Mouse (Mus musculus): Measurements from ENCODE around the gene Hamp2. TPM values are rescaled to one million over a fixed set of nuclear protein-coding genes. Genes with fewer than 3 reads are reported as not detected.
"Not testable (repeated sequence)": the region's sequence is repeated elsewhere in the genome, so short reads cannot be mapped to it uniquely, and the experiment has no call there.

Gene Hamp2
- polyA plus RNA-seq, 1 experiment from 2014 or later, result not detected

DNA sequence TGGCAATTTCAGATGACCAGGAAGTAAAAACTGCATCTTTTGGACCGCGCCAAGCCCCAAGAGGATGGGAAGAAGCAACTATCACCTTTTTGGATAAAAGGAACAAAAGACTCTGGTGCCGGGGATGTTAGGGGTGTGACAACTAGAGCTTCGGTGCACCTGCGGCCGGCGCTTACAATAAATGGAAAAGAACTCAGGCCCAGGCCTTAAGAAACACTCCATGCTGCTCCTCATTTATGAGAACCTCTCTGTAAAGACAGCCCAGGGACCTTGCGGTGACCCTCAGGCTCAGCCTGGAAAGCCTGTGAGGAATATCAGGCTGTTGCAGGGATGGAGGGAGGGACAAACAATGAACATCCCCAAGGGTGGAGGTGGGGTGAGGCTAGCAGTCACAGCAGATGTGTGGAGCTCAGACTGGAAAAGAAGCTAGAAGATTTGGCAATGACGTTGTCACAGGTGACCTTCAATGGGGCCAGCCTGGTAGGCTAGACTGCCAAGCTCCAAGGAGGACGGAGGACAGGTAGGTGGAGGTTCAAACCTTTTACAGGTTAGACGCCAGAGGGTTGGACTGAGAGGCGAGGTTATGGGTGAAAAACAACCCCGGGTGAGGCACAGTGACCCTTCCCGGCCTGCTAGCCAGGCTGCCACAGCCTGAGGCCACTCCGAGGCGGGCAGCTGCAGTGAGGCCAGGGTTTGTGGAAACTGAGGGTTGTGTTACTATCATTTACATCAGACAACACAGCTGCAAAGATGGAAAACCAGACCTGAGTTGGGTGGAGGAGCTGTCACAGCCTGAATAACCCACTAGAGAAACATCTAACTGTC lies 28.2 kb upstream of the Hamp2 start:
- Histone ChIP-seq H3K4me1 (peaks cover 9% of the 10 kb centered on the region), H3K27me3 (no peaks in the 10 kb centered on the region), H3K9ac (no peak overlapping the region), H3K27ac (no peak overlapping the region), H3K36me3 (peaks cover 55% of the 10 kb centered on the region), H3K9me3 (no peaks in the 10 kb centered on the region), H3K4me2 (no peak overlapping the region), H3K4me3 (no peak overlapping the region)
- ATAC-seq (ENCODE audit: borderline replicate concordance, extremely low read depth, low FRiP score, low TSS enrichment), result no peak
- WGBS, result 90% methylated on average over 16 of the region's 16 CpGs

DNA sequence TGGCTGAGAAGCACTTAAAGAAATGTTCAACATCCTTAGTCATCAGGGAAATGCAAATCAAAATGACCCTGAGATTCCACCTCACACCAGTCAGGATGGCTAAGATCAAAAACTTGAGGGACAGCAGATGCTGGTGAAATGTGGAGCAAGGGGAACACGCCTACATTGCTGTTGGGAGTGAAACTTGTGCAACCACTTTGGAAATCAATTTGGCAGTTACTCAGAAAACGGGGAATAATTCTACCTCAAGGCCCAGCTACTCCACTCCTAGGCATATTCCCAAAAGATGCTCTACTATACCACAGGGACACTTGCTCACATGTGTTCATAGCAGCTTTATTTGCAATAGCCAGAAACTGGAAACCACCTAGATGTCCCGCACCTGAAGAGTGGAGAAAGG lies 25.4 kb upstream of the Hamp2 start:
- not testable (repeated sequence) for H3K9me3 ChIP-seq; H3K4me2 ChIP-seq; H3K4me1 ChIP-seq; H3K9ac ChIP-seq; H3K27ac ChIP-seq; H3K27me3 ChIP-seq; H3K4me3 ChIP-seq; ATAC-seq (ENCODE audit: borderline replicate concordance, extremely low read depth, low FRiP score, low TSS enrichment)
- WGBS, result 78% methylated on average over 3 of the region's 3 CpGs
- peaks cover 56% of the 10 kb centered on the region for H3K36me3 ChIP-seq

DNA sequence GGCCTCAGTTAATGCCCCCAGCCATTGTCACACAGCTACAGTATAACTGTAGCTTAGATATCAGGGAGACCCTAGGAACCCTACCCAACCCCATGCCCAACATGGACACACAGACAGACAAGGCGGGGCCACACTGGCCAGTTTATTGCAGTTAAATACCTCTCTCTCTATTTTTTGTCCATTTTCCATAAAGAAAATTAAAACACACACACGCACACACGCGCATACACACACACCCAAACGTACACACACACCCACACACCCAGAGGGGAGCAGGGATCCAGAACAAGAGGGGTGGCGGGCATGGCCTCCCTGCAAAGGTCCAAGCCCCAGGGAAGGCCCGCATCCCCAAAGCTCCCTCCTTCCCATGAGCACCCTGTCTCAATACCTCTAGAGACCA lies 21.4 kb upstream of the Hamp2 start:
- Histone ChIP-seq H3K27me3 (no peaks in the 10 kb centered on the region), H3K27ac (no peak overlapping the region), H3K36me3 (peaks cover 21% of the 10 kb centered on the region), H3K4me1 (no peaks in the 10 kb centered on the region), H3K9me3 (no peaks in the 10 kb centered on the region), H3K9ac (no peak overlapping the region), H3K4me3 (no peak overlapping the region), H3K4me2 (no peak overlapping the region)
- 93% methylated on average over 7 of the region's 7 CpGs for WGBS
- ATAC-seq (ENCODE audit: borderline replicate concordance, extremely low read depth, low FRiP score, low TSS enrichment), result 0 out of 2 replicates have a peak, but pooled peaks have one; percentile 16

DNA sequence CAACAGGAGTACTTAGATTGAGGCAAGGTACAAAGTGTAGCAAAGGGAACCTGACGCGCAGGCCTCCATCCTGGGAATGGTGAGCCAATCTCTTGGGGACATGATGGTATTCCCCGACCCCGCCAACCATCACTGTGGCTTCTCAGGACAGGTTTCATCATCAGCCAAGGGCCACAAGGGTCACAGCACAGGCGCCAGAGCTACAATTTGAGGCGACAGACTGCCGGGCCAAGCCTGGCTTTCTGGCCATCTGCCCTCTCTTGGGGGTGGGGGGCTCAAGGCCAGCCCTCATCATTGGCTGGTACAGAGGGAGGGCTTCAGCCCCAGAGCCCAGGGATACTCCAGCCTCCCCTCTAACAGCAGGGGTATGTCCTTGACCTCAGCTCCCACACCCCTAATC lies 21.0 kb upstream of the Hamp2 start:
- not testable (repeated sequence) for H3K27me3 ChIP-seq, H3K9me3 ChIP-seq, H3K4me2 ChIP-seq, H3K4me3 ChIP-seq, H3K9ac ChIP-seq, H3K4me1 ChIP-seq, H3K27ac ChIP-seq
- 0 out of 2 replicates have a peak, but pooled peaks have one; percentile 36 for ATAC-seq (ENCODE audit: borderline replicate concordance, extremely low read depth, low FRiP score, low TSS enrichment)
- peaks cover 18% of the 10 kb centered on the region for H3K36me3 ChIP-seq
- 79% methylated on average over 7 of the region's 7 CpGs for WGBS

DNA sequence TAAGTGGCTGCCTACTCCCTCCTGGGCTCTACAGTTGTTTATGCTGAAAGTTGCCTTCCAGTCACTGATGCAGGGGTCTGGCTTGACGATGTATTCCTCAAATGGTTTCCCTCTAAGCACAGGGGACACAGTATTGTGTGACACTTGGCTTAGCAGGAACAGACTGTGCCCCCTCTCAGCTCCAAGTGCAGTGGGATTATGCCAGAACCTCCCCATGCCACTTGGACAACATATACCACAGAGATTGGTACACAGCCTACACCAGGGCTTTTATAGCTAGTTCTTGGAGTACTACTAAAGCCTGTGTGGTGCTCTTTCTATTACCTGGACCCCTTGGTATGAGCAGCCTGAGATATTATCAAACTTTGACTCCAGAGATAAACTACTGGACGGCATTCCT lies 20.2 kb upstream of the Hamp2 start:
- not testable (repeated sequence) for H3K27me3 ChIP-seq; ATAC-seq (ENCODE audit: borderline replicate concordance, extremely low read depth, low FRiP score, low TSS enrichment); H3K4me1 ChIP-seq; H3K9ac ChIP-seq; H3K27ac ChIP-seq; H3K4me3 ChIP-seq; H3K4me2 ChIP-seq; H3K9me3 ChIP-seq
- H3K36me3 ChIP-seq, result peaks cover 12% of the 10 kb centered on the region
- 58% methylated on average over 2 of the region's 2 CpGs for whole genome bisulfite sequencing

DNA sequence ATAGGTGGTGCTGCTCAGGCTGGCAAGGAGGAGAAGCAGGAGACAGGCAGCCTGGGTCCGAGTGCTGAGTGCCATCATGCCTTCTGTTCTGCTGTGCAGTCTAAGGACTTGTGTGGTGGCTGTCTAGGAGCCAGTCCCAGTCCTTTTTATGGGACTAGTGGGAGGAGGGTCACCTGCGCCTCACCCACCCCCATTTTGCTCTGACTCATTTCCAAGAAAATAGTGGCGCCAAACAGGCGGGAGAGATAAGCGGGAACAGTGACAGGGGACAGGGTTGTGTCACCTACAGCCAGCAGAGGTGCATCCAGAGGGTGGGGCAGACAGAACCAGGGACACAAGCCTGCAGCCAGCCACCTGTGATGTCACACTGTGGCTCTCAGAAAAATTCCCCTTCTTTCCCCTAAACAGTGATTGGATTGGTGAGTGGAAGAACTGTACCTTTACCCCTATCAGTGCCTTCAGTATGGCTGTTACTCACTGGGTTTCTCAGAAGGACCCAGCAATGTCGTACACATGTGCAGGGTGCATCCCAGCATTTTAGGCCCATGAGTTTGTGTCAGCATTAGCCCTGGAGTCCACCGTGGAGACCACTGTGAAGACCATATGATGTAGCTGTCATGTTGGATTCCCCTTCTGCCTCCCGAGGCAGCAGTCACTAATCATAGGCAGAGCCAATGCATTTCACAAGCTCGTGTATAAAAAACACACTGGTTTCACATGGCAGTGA lies 19.6 kb upstream of the Hamp2 start, which contains the start of gene Hamp:
Hamp (minus strand) TSS at position 124 of the 727 bp plus-strand sequence.
- Histone ChIP-seq H3K36me3 (peaks cover 6% of the 10 kb centered on the region), H3K27me3 (no peaks in the 10 kb centered on the region), H3K27ac (no peak within 1 kb of the TSS), H3K4me2 (no peak within 1 kb of the TSS), H3K4me3 (no peak within 1 kb of the TSS), H3K9ac (no peak within 1 kb of the TSS), H3K4me1 (no peaks in the 10 kb centered on the region), H3K9me3 (no peaks in the 10 kb centered on the region)
- 57% methylated on average over 9 of the region's 9 CpGs for WGBS
- ATAC-seq (ENCODE audit: borderline replicate concordance, extremely low read depth, low FRiP score, low TSS enrichment), result no peak

DNA sequence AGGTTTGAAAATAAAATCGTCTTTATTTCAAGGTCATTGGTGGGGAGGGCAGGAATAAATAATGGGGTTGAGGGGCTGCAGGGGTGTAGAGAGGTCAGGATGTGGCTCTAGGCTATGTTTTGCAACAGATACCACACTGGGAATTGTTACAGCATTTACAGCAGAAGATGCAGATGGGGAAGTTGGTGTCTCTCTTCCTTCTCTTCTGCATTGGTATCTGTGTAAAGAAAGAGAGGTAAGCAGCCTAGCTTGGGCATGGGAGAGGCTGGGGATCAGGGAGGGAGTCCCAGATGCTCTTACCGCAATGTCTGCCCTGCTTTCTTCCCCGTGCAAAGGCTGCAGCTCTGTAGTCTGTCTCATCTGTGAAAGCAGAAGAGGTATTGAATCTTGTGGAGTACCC lies 17.9 kb upstream of the Hamp2 start:
- H3K4me2 ChIP-seq; H3K36me3 ChIP-seq; H3K27ac ChIP-seq; H3K9me3 ChIP-seq; H3K9ac ChIP-seq; H3K4me1 ChIP-seq; H3K4me3 ChIP-seq; ATAC-seq (ENCODE audit: borderline replicate concordance, extremely low read depth, low FRiP score, low TSS enrichment); H3K27me3 ChIP-seq: not testable (repeated sequence)
- WGBS, result 40% methylated on average over 3 of the region's 3 CpGs

DNA sequence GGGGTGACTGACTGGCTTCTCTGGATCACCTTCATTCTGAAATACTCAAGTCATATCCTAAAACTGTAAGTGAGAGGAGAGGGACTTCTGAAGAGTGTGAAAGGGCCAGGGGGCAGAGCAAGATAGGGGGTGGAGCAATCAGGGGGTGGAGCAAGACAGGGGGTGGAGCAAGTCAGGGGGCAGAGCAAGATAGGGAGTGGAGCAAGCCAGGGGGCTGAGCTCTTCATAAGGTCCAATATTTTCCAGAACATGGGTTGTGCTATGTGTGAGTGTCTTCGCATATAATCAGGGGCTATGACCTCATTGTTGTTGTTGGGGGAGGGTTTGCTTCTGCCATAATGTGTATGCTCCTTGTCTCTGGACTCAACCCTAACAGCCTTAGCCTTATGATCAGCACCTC lies 15.6 kb upstream of the Hamp2 start:
- not testable (repeated sequence) for H3K4me3 ChIP-seq; H3K4me2 ChIP-seq; H3K27ac ChIP-seq; H3K27me3 ChIP-seq; H3K4me1 ChIP-seq; H3K36me3 ChIP-seq; ATAC-seq (ENCODE audit: borderline replicate concordance, extremely low read depth, low FRiP score, low TSS enrichment); H3K9me3 ChIP-seq; H3K9ac ChIP-seq
- 85% methylated on average over 1 of the region's 1 CpGs for WGBS

DNA sequence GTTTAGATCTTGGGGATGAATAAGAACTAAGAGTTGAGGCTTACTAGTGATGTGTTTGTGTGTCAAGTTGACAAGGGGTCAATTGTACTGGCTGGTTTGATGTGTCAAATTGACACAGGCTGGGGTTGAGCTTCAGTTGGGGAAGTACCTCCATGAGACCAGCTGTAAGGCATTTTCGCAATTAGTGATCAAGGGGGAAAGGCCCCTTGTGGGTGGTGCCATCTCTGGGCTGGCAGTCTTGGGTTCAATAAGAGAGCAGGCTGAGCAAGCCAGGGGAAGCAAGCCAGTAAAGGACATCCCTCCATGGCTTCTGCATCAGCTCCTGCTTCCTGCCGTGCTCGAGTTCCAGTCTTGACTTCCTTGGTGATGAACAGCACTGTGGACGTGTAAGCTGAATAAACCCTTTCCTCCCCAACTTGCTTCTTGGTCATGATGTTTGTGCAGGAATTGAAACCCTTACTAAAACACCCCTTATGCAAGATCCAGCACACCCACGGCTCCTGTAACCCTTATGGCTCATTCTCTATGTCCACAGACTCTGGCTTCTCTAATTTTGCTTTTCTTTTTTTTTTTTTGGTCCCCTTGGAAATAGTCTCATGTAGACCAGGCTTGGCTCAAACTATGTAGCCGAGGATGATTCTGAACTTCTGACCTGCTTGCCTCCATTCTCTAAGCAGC lies 11.1 kb upstream of the Hamp2 start:
- not testable (repeated sequence) for H3K4me3 ChIP-seq; H3K4me2 ChIP-seq; H3K4me1 ChIP-seq; ATAC-seq (ENCODE audit: borderline replicate concordance, extremely low read depth, low FRiP score, low TSS enrichment); H3K36me3 ChIP-seq; H3K9ac ChIP-seq; H3K9me3 ChIP-seq; H3K27ac ChIP-seq; H3K27me3 ChIP-seq
- WGBS, result 65% methylated on average over 6 of the region's 6 CpGs

DNA sequence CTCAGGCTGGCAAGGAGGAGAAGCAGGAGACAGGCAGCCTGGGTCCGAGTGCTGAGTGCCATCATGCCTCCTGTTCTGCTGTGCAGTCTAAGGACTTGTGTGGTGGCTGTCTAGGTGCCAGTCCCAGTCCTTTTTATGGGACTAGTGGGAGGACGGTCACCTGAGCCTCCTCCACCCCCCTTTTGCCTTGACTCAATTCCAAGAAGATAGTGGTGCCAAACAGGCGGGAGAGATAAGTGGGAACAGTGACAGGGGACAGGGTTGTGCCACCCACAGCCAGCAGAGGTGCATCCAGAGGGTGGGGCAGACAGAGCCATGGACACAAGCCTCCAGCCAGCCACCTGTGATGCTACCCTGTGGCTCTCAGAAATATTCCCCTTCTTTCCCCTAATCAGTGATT lies 410 bp downstream of the Hamp2 start:
- ATAC-seq (ENCODE audit: borderline replicate concordance, extremely low read depth, low FRiP score, low TSS enrichment), result no peak
- 45% methylated on average over 3 of the region's 3 CpGs for WGBS

DNA sequence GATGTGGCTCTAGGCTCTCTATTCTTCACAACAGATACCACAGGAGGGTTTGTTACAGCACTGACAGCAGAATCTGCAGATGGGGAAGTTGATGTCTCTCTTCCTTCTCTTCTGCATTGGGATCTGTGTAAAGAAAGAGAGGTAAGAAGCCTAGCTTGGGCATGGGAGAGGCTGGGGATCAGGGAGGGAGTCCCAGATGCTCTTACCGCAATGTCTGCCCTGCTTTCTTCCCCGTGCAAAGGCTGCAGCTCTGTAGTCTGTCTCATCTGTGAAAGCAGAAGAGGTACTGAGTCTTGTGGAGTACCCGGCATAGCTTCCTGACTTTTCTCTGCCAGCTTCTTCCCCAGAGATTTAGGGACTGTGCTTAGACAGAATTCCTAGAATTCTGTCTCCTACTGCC lies 2.0 kb downstream of the Hamp2 start:
- 40% methylated on average over 3 of the region's 3 CpGs for WGBS
- H3K4me2 ChIP-seq; H3K4me1 ChIP-seq; H3K27me3 ChIP-seq; H3K9me3 ChIP-seq; H3K27ac ChIP-seq; H3K36me3 ChIP-seq; H3K4me3 ChIP-seq; H3K9ac ChIP-seq; ATAC-seq (ENCODE audit: borderline replicate concordance, extremely low read depth, low FRiP score, low TSS enrichment): not testable (repeated sequence)

More for the DNA sequence above, 410 bp downstream of the Hamp2 start:
- Histone ChIP-seq H3K4me2 (no peak overlapping the region), H3K4me1 (no peaks in the 10 kb centered on the region), H3K27me3 (no peaks in the 10 kb centered on the region), H3K4me3 (no peak overlapping the region), H3K36me3 (no peaks in the 10 kb centered on the region), H3K27ac (no peak overlapping the region), H3K9ac (no peak overlapping the region), H3K9me3 (no peaks in the 10 kb centered on the region)

DNA sequence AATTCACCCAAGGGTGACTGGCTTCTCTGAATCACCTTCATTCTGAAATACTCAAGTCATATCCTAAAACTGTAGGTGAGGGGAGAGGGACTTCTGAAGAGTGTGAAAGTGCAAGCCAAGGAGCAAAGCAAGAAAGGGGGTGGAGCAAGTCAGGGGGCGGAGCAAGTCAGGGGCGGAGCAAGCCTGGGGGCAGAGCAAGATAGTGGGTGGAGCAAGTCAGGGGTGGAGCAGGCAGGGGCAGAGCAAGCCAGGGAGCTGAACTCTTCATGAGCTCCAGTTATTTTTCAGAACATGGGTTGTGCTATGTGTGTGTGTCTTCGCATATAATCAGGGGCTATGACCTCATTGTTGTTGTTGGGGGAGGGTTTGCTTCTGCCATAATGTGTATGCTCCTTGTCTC lies 4.3 kb downstream of the Hamp2 start:
- ATAC-seq (ENCODE audit: borderline replicate concordance, extremely low read depth, low FRiP score, low TSS enrichment), result 0 out of 2 replicates have a peak, but pooled peaks have one; percentile 42
- H3K4me1 ChIP-seq, result no peaks in the 10 kb centered on the region
- 67% methylated on average over 3 of the region's 3 CpGs for WGBS

More for the DNA sequence above, 4.3 kb downstream of the Hamp2 start:
- no peaks in the 10 kb centered on the region for H3K9me3 ChIP-seq
- no peaks in the 10 kb centered on the region for H3K27me3 ChIP-seq
- H3K27ac ChIP-seq, result no peak overlapping the region
- no peaks in the 10 kb centered on the region for H3K36me3 ChIP-seq
- H3K4me2 ChIP-seq, result no peak overlapping the region
- no peak overlapping the region for H3K4me3 ChIP-seq
- no peak overlapping the region for H3K9ac ChIP-seq

Data from lung, embryonic 15.5 days (tissue).